Mouse (Mus musculus): ENCODE results near the gene Krtap29-1.

The Krtap29-1 gene

DNA sequence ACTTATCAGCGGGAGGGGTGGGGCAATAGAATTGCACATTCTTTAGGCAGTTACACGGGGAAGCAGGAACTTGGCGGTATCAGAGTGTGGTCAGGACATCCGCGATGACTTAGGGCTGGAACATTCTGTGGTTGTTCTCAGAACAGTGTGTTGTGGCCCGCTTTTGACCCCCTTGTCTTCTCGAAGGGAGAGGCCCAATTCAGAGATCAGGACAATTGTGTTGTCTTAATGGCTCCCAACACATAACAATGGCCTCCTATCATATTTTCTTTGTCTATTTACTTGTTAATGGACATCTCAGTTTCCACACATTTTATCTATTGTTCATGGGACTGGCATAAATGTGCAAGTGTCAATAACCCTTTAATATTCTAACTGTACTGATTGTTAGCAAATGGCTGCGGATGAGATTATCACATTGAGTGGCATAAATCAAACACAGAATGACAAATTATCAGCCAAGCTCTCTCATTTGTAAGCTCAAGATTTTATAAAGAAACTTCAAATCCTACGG is 41.0 kb downstream of the Krtap29-1 start:
- no peak for DNase-seq (ENCODE audit: low spot score)

- DNase-seq (ENCODE audit: low spot score), result no peak
Measured at GRCm38 (mm10) chr11:99935991-99936390, 42.9 kb downstream of the Krtap29-1 start, which contains the start of gene Krtap31-2. Gene Krtap31-2, plus strand, starts transcription at chr11:99936291.

All from testis, postnatal 14 days (tissue).